Mouse (Mus musculus) forebrain, embryonic 12.5 days (tissue): ENCODE data around the gene Stk4. TPM values are rescaled to one million over a fixed set of nuclear protein-coding genes. Genes with fewer than 3 reads are reported as not detected.

Source experiments
- ATAC-seq: fragments of 200-750 bp; cut with Nextera tagmentation; 2 replicates; pipeline ENCODE4 v1.8.0; 2017; ENCODE audit warnings: moderate TSS enrichment; ENCODE audit not compliant: low FRiP score
- H3K27ac ChIP-seq: fragments of 300-500 bp; sonication (generic); 2 replicates; pipeline ENCODE4 v1.5.1; 2016; ENCODE audit warnings: mild to moderate bottlenecking
- H3K27me3 ChIP-seq: fragments of 300-500 bp; sonication (generic); 2 replicates; pipeline ENCODE4 v1.6.1; 2016; ENCODE audit warnings: mild to moderate bottlenecking
- H3K36me3 ChIP-seq: fragments of 300-500 bp; sonication (generic); replicated peaks from 2 replicates; pipeline ENCODE4 v1.6.1; 2016; ENCODE audit warnings: mild to moderate bottlenecking
- H3K4me1 ChIP-seq: fragments of 300-500 bp; sonication (generic); 2 replicates; pipeline ENCODE4 v1.6.1; 2016
- H3K4me2 ChIP-seq: fragments of 300-500 bp; sonication (generic); 2 replicates; pipeline ENCODE4 v1.6.1; 2016; ENCODE audit warnings: mild to moderate bottlenecking, moderate library complexity
- H3K4me3 ChIP-seq: fragments of 300-500 bp; sonication (generic); replicated peaks from 2 replicates; pipeline ENCODE4 v1.5.1; 2016; ENCODE audit warnings: mild to moderate bottlenecking
- H3K9ac ChIP-seq: fragments of 300-500 bp; sonication (generic); 2 replicates; pipeline ENCODE4 v1.6.1; 2016; ENCODE audit warnings: mild to moderate bottlenecking
- H3K9me3 ChIP-seq: fragments of 300-500 bp; sonication (generic); 2 replicates; pipeline ENCODE4 v1.6.1; 2016
- WGBS: fragments of 180-500 bp; shearing (Covaris S2); methylation state at CpG from one replicate; pipeline ENCODE4 v1.1.7; 2016; 5-methylcytosine and 5-hydroxymethylcytosine counted together
- polyA plus RNA-seq: library from polyadenylated mRNA; unstranded; fragments of >200 nt; fragmentation: Nextera tagmentation; extraction: Ambion mirVana; gene quantifications from 2 replicates; pipeline ENCODE4 v1.2.1, GENCODE M21; 2016

Gene Stk4
- polyA plus RNA-seq, 1 experiment from 2014 or later = 37.3 TPM

- Histone ChIP-seq H3K9ac (no peak overlapping the region), H3K9me3 (no peaks in the 10 kb centered on the region), H3K27me3 (no peaks in the 10 kb centered on the region), H3K36me3 (peaks cover 36% of the 10 kb centered on the region), H3K4me3 (no peak overlapping the region), H3K4me2 (no peak overlapping the region), H3K4me1 (peaks cover 8% of the 10 kb centered on the region; the same call in 1 of the 2 replicates), H3K27ac (no peak overlapping the region)
- 89% methylated on average over 8 of the region's 8 CpGs for WGBS
- no peak for ATAC-seq
Measured at GRCm38 (mm10) chr2:164111546-164111945, 41.4 kb downstream of the Stk4 start.

- no peak overlapping the region for H3K4me2 ChIP-seq
- H3K27ac ChIP-seq = no peak overlapping the region
- no peaks in the 10 kb centered on the region for H3K9me3 ChIP-seq
- no peaks in the 10 kb centered on the region for H3K4me1 ChIP-seq
- H3K4me3 ChIP-seq = no peak overlapping the region
- WGBS = 95% methylated on average over 6 of the region's 6 CpGs
- H3K36me3 ChIP-seq = peaks cover 35% of the 10 kb centered on the region
- H3K9ac ChIP-seq = no peak overlapping the region
- H3K27me3 ChIP-seq = no peaks in the 10 kb centered on the region
- ATAC-seq = no peak
Measured at GRCm38 (mm10) chr2:164114051-164114450, 43.9 kb downstream of the Stk4 start.

GRCm38 (mm10) chr2:164115531-164115930 lies 45.4 kb downstream of the Stk4 start:
- no peaks in the 10 kb centered on the region for H3K27me3 ChIP-seq
- 89% methylated on average over 10 of the region's 10 CpGs for WGBS
- no peak for ATAC-seq
- H3K4me1 ChIP-seq = no peaks in the 10 kb centered on the region
- H3K27ac ChIP-seq = no peak overlapping the region
- no peak overlapping the region for H3K4me2 ChIP-seq
- no peak overlapping the region for H3K4me3 ChIP-seq
- peaks cover 50% of the 10 kb centered on the region for H3K36me3 ChIP-seq
- no peak overlapping the region for H3K9ac ChIP-seq
- no peaks in the 10 kb centered on the region for H3K9me3 ChIP-seq

- no peak overlapping the region for H3K4me3 ChIP-seq
- H3K9ac ChIP-seq = no peak overlapping the region; the same call in 1 of the 2 replicates
- H3K9me3 ChIP-seq = no peaks in the 10 kb centered on the region
- no peaks in the 10 kb centered on the region for H3K27me3 ChIP-seq
- H3K4me2 ChIP-seq = no peak overlapping the region
- 91% methylated on average over 6 of the region's 6 CpGs for WGBS
- no peak overlapping the region for H3K27ac ChIP-seq
- no peaks in the 10 kb centered on the region for H3K4me1 ChIP-seq
- no peak for ATAC-seq
- peaks cover 54% of the 10 kb centered on the region for H3K36me3 ChIP-seq
Measured at GRCm38 (mm10) chr2:164119503-164119902, 49.4 kb downstream of the Stk4 start.

- H3K36me3 ChIP-seq = peaks cover 42% of the 10 kb centered on the region
- H3K4me3 ChIP-seq = no peak overlapping the region
- no peak overlapping the region for H3K9ac ChIP-seq
- no peaks in the 10 kb centered on the region for H3K27me3 ChIP-seq
- no peaks in the 10 kb centered on the region for H3K9me3 ChIP-seq
- no peaks in the 10 kb centered on the region for H3K4me1 ChIP-seq
- ATAC-seq = no peak
- H3K4me2 ChIP-seq = no peak overlapping the region
- WGBS = 87% methylated on average over 5 of the region's 5 CpGs
- H3K27ac ChIP-seq = no peak overlapping the region
Measured at GRCm38 (mm10) chr2:164123169-164123766, 53.1 kb downstream of the Stk4 start.

GRCm38 (mm10) chr2:164126533-164126955 lies 56.4 kb downstream of the Stk4 start:
- Histone ChIP-seq H3K9me3 (no peaks in the 10 kb centered on the region), H3K27ac (no peak overlapping the region), H3K4me2 (no peak overlapping the region), H3K4me3 (no peak overlapping the region), H3K27me3 (no peaks in the 10 kb centered on the region), H3K9ac (no peak overlapping the region), H3K4me1 (no peaks in the 10 kb centered on the region), H3K36me3 (peaks cover 20% of the 10 kb centered on the region)
- 89% methylated on average over 13 of the region's 13 CpGs for WGBS
- ATAC-seq = no peak

GRCm38 (mm10) chr2:164127297-164127696 lies 57.2 kb downstream of the Stk4 start:
- Histone ChIP-seq H3K36me3 (peaks cover 13% of the 10 kb centered on the region), H3K4me2 (no peak overlapping the region), H3K27ac (no peak overlapping the region), H3K27me3 (no peaks in the 10 kb centered on the region), H3K4me1 (no peaks in the 10 kb centered on the region), H3K9me3 (no peaks in the 10 kb centered on the region), H3K4me3 (no peak overlapping the region), H3K9ac (no peak overlapping the region)
- ATAC-seq = no peak
- 100% methylated on average over 2 of the region's 2 CpGs for WGBS

GRCm38 (mm10) chr2:164128576-164129411 lies 58.7 kb downstream of the Stk4 start:
- Histone ChIP-seq H3K27me3 (no peaks in the 10 kb centered on the region), H3K9ac (no peak overlapping the region), H3K27ac (no peak overlapping the region), H3K4me1 (no peaks in the 10 kb centered on the region), H3K36me3 (peaks cover 7% of the 10 kb centered on the region; the same call in 1 of the 2 replicates), H3K4me3 (no peak overlapping the region), H3K9me3 (no peaks in the 10 kb centered on the region), H3K4me2 (no peak overlapping the region)
- 95% methylated on average over 12 of the region's 12 CpGs for WGBS
- no peak for ATAC-seq

GRCm38 (mm10) chr2:164131586-164131985 lies 61.5 kb downstream of the Stk4 start:
- WGBS = 89% methylated on average over 1 of the region's 1 CpGs
- no peak for ATAC-seq

GRCm38 (mm10) chr2:164134563-164134962 lies 64.4 kb downstream of the Stk4 start:
- Histone ChIP-seq H3K36me3 (0 out of 2 replicates have a peak, but pooled peaks cover 6% of the 10 kb centered on the region), H3K9me3 (no peaks in the 10 kb centered on the region), H3K4me2 (no peak overlapping the region), H3K4me1 (peaks cover 9% of the 10 kb centered on the region), H3K27me3 (no peaks in the 10 kb centered on the region), H3K27ac (no peak overlapping the region), H3K9ac (no peak overlapping the region), H3K4me3 (no peak overlapping the region)
- WGBS = 80% methylated on average over 6 of the region's 6 CpGs
- no peak for ATAC-seq

More at GRCm38 (mm10) chr2:164131586-164131985, 61.5 kb downstream of the Stk4 start:
- Histone ChIP-seq H3K27ac (no peak overlapping the region), H3K4me2 (no peak overlapping the region), H3K9ac (no peak overlapping the region), H3K9me3 (no peaks in the 10 kb centered on the region), H3K4me1 (peaks cover 8% of the 10 kb centered on the region), H3K27me3 (no peaks in the 10 kb centered on the region), H3K4me3 (no peak overlapping the region), H3K36me3 (0 out of 2 replicates have a peak, but pooled peaks cover 6% of the 10 kb centered on the region)

- H3K4me1 ChIP-seq = peaks cover 9% of the 10 kb centered on the region
- H3K9me3 ChIP-seq = no peaks in the 10 kb centered on the region
- no peak overlapping the region for H3K9ac ChIP-seq
- H3K27ac ChIP-seq = no peak overlapping the region
- no peaks in the 10 kb centered on the region for H3K27me3 ChIP-seq
- ATAC-seq = no peak
- no peak overlapping the region for H3K4me3 ChIP-seq
- 87% methylated on average over 1 of the region's 1 CpGs for WGBS
- H3K4me2 ChIP-seq = no peak overlapping the region
- 0 out of 2 replicates have a peak, but pooled peaks cover 6% of the 10 kb centered on the region for H3K36me3 ChIP-seq
Measured at GRCm38 (mm10) chr2:164135367-164135766, 65.2 kb downstream of the Stk4 start.

GRCm38 (mm10) chr2:164136393-164136792 lies 66.3 kb downstream of the Stk4 start:
- H3K27ac ChIP-seq = no peak overlapping the region
- no peak for ATAC-seq
- WGBS = 40% methylated on average over 2 of the region's 2 CpGs

More at GRCm38 (mm10) chr2:164136393-164136792, 66.3 kb downstream of the Stk4 start:
- H3K9me3 ChIP-seq = no peaks in the 10 kb centered on the region
- no peaks in the 10 kb centered on the region for H3K27me3 ChIP-seq
- H3K4me3 ChIP-seq = no peak overlapping the region
- H3K4me2 ChIP-seq = no peak overlapping the region
- no peak overlapping the region for H3K9ac ChIP-seq
- peaks cover 9% of the 10 kb centered on the region for H3K4me1 ChIP-seq
- H3K36me3 ChIP-seq = no peaks in the 10 kb centered on the region
